In the genomic region with DNA sequence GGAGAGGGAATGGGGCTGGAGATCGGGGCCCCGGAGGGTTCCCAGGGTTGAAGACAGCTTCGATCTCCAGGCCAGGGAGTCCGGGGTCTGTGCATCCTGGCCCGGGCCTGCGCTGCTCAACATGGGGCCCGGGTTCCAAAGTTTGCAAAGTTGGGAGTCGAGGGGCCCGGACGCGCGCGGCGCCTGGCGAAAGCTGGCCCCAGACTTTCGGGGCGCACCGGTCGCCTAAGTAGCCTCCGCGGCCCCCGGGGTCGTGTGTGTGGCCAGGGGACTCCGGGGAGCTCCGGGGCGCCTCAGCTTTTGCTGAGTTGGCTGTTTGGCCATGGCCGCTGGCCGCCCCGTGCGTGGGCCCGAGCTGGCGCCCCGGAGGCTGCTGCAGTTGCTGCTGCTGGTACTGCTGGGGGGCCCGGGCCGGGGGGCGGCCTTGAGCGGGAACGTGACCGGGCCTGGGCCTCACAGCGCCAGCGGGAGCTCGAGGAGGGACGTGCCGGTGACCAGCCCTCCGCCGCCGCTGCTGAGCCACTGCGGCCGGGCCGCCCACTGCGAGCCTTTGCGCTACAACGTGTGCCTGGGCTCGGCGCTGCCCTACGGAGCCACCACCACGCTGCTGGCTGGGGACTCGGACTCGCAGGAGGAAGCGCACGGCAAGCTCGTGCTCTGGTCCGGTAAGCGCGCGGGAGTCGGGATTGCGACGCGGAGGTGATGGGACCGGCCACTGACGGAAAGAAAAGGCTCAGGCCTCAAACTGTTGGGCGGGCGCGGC, we compare ENCODE assay signal across 7 mouse cellular contexts. TPM values are rescaled to one million over a fixed set of nuclear protein-coding genes. Genes with fewer than 3 reads are reported as not detected.
DNase-seq lines count a peak whose midpoint lies in the region; ATAC-seq lines count a peak whose summit lies in the region.

No protein-coding gene starts in this region.

- peak overlapping the region; percentile 94 for H3K9ac ChIP-seq in forebrain, embryonic 13.5 days
- H3K9ac ChIP-seq in limb, embryonic 11.5 days (ENCODE audit: low read length), result peak overlapping the region; percentile 100

- H3K4me1 ChIP-seq in forebrain, embryonic 13.5 days, result peaks cover 26% of the 10 kb centered on the region
- peaks cover 10% of the 10 kb centered on the region for H3K4me1 ChIP-seq in limb, embryonic 11.5 days (ENCODE audit: control insufficient read depth, insufficient read depth, low read length)
- H3K4me1 ChIP-seq in midbrain, embryonic 10.5 days, result peaks cover 27% of the 10 kb centered on the region

- peak overlapping the region; percentile 79 for H3K4me2 ChIP-seq in forebrain, embryonic 13.5 days
- H3K4me2 ChIP-seq in limb, embryonic 11.5 days (ENCODE audit: low read depth, severe bottlenecking), result peak overlapping the region; percentile 87

- H3K27me3 ChIP-seq in forebrain, embryonic 13.5 days, result no peaks in the 10 kb centered on the region
- H3K27me3 ChIP-seq in limb, embryonic 11.5 days (ENCODE audit: control insufficient read depth, insufficient read depth, low read length), result no peaks in the 10 kb centered on the region
- H3K27me3 ChIP-seq in midbrain, embryonic 10.5 days (ENCODE audit: low read depth, poor library complexity, severe bottlenecking), result no peaks in the 10 kb centered on the region

- ATAC-seq in forebrain, embryonic 13.5 days, result peak; percentile 87
- ATAC-seq in limb, embryonic 11.5 days (ENCODE audit: insufficient number of reproducible peaks, low FRiP score, low TSS enrichment, low read depth), result peak; percentile 73

- peak overlapping the region; percentile 82 for H3K4me3 ChIP-seq in forebrain, embryonic 13.5 days
- peak overlapping the region; percentile 98 for H3K4me3 ChIP-seq in limb, embryonic 11.5 days (ENCODE audit: low read depth, low read length)
- peak overlapping the region; percentile 99 for H3K4me3 ChIP-seq in midbrain, embryonic 10.5 days

- H3K9me3 ChIP-seq in forebrain, embryonic 13.5 days (replicated peaks), result no peaks in the 10 kb centered on the region
- H3K9me3 ChIP-seq in limb, embryonic 11.5 days (ENCODE audit: control insufficient read depth, low read length), result no peaks in the 10 kb centered on the region
- no peaks in the 10 kb centered on the region for H3K9me3 ChIP-seq in midbrain, embryonic 10.5 days (replicated peaks)

- WGBS in forebrain, embryonic 13.5 days, result under 1% methylated on average over 67 of the region's 75 CpGs
- under 1% methylated on average over 58 of the region's 75 CpGs for WGBS in limb, embryonic 11.5 days
- WGBS in midbrain, embryonic 10.5 days, result under 1% methylated on average over 74 of the region's 75 CpGs

- peak overlapping the region; percentile 87 for H3K27ac ChIP-seq in forebrain, embryonic 13.5 days
- H3K27ac ChIP-seq in limb, embryonic 11.5 days (replicated peaks; ENCODE audit: low read depth, low read length), result peak overlapping the region; percentile 98
- peak overlapping the region; percentile 100 for H3K27ac ChIP-seq in midbrain, embryonic 10.5 days (replicated peaks)

- DNase-seq in MEL-GATA-1-ER (ENCODE audit: extremely low read depth, low read depth), result peak; percentile 16
- DNase-seq in adrenal gland, postnatal 14 days, result peak; percentile 80
- peak; percentile 71 for DNase-seq in heart, postnatal 4 days
- DNase-seq in limb, embryonic 11.5 days (ENCODE audit: low spot score), result peak; percentile 81
- peak; percentile 82 for DNase-seq in midbrain, embryonic 10.5 days (ENCODE audit: low spot score)
- peak; percentile 68 for DNase-seq in testis, postnatal 14 days (ENCODE audit: low spot score)

- H3K36me3 ChIP-seq in forebrain, embryonic 13.5 days (ENCODE audit: poor library complexity, severe bottlenecking), result peaks cover 8% of the 10 kb centered on the region
- peaks cover 6% of the 10 kb centered on the region; the same call in 1 of the 2 replicates for H3K36me3 ChIP-seq in limb, embryonic 11.5 days (ENCODE audit: control insufficient read depth, insufficient read depth, low read length)
- H3K36me3 ChIP-seq in midbrain, embryonic 10.5 days, result peaks cover 30% of the 10 kb centered on the region

RNA-seq across cellular contexts. Expression of a gene that starts 0.6 kb away (rescaled TPM):
- total RNA-seq in adrenal gland, postnatal 14 days (2021), result 43.9 and 45.0 TPM in 2 replicates
- 20.5 and 21.1 TPM in 2 replicates for polyA plus RNA-seq in forebrain, embryonic 13.5 days (2015; fragmentation: Nextera tagmentation; extraction: Ambion mirVana)
- total RNA-seq in heart, postnatal 4 days (2021), result 10 to 100 TPM; 29.5 to 30.3 TPM
- polyA plus RNA-seq in limb, embryonic 11.5 days (2014; fragmentation: Nextera tagmentation; extraction: Ambion mirVana), result 67.5 and 78.9 TPM in 2 replicates
- 49.6 and 51.7 TPM in 2 replicates for polyA plus RNA-seq in midbrain, embryonic 10.5 days (2016; fragmentation: Nextera tagmentation; extraction: Ambion mirVana)

RNA-seq across cellular contexts. Expression of a gene that starts 31.9 kb away (rescaled TPM):
- total RNA-seq in adrenal gland, postnatal 14 days (2021), result 102 and 103 TPM in 2 replicates
- polyA plus RNA-seq in forebrain, embryonic 13.5 days (2015; fragmentation: Nextera tagmentation; extraction: Ambion mirVana), result 11.1 and 12.3 TPM in 2 replicates
- 10 to 100 TPM; 13.8 to 17.1 TPM for total RNA-seq in heart, postnatal 4 days (2021)
- polyA plus RNA-seq in limb, embryonic 11.5 days (2014; fragmentation: Nextera tagmentation; extraction: Ambion mirVana), result 16.5 and 17.3 TPM in 2 replicates
- 12.5 and 13.7 TPM in 2 replicates for polyA plus RNA-seq in midbrain, embryonic 10.5 days (2016; fragmentation: Nextera tagmentation; extraction: Ambion mirVana)

RNA-seq across cellular contexts. Expression of a gene that starts 41.8 kb away (rescaled TPM):
- total RNA-seq in adrenal gland, postnatal 14 days (2021), result 3.8 and 8.0 TPM in 2 replicates
- 4.3 and 5.6 TPM in 2 replicates for polyA plus RNA-seq in forebrain, embryonic 13.5 days (2015; fragmentation: Nextera tagmentation; extraction: Ambion mirVana)
- total RNA-seq in heart, postnatal 4 days (2021), result 1 to 10 TPM in 1 of 2 experiments, under 1 TPM in 1; 0.93 to 1.4 TPM
- 3.1 and 4.7 TPM in 2 replicates for polyA plus RNA-seq in limb, embryonic 11.5 days (2014; fragmentation: Nextera tagmentation; extraction: Ambion mirVana)
- polyA plus RNA-seq in midbrain, embryonic 10.5 days (2016; fragmentation: Nextera tagmentation; extraction: Ambion mirVana), result 10.9 and 12.2 TPM in 2 replicates

Comparison
In these comparisons a context has a peak if more than half of its experiments do, and no peak if none do; other contexts are left out.
1. Peak in every context shown above with its lines: DNase-seq, ATAC-seq, H3K4me3 ChIP-seq and H3K27ac ChIP-seq.
2. DNase-seq: peak in every context shown above with its lines; median percentile 82 in midbrain, embryonic 10.5 days; 81 in limb, embryonic 11.5 days; 80 in adrenal gland, postnatal 14 days; 71 in heart, postnatal 4 days; 68 in testis, postnatal 14 days; 16 in MEL-GATA-1-ER.